Mouse (Mus musculus) liver, postnatal 0 days (tissue): ENCODE data around the gene Snx1. TPM values are rescaled to one million over a fixed set of nuclear protein-coding genes. Genes with fewer than 3 reads are reported as not detected.

Source experiments
- ATAC-seq: fragments of 200-750 bp; cut with Nextera tagmentation; 2 replicates; pipeline ENCODE4 v1.8.0; 2017; ENCODE audit warnings: mild to moderate bottlenecking, moderate library complexity
- DNase-seq: peaks from one replicate; pipeline ENCODE4 v3.0.0-alpha.2; 2016
- H3K27ac ChIP-seq: fragments of 300-500 bp; sonication (generic); 2 replicates; pipeline ENCODE4 v1.5.1; 2014; ENCODE audit warnings: antibody characterized with exemption, moderate library complexity, mild to moderate bottlenecking, low read depth
- H3K27me3 ChIP-seq: fragments of 300-500 bp; sonication (generic); 2 replicates; pipeline ENCODE4 v1.6.1; 2014; ENCODE audit warnings: low read length, control low read depth, mixed read lengths; ENCODE audit not compliant: insufficient read depth
- H3K36me3 ChIP-seq: fragments of 300-500 bp; sonication (generic); replicated peaks from 2 replicates; pipeline ENCODE4 v1.6.1; 2014; ENCODE audit warnings: mild to moderate bottlenecking, control low read depth, low read length, moderate library complexity, mixed read lengths; ENCODE audit not compliant: insufficient read depth
- H3K4me1 ChIP-seq: fragments of 300-500 bp; sonication (generic); 2 replicates; pipeline ENCODE4 v1.6.1; 2014; ENCODE audit warnings: antibody characterized with exemption, mild to moderate bottlenecking, control low read depth; ENCODE audit not compliant: insufficient read depth
- H3K4me2 ChIP-seq: fragments of 300-500 bp; sonication (generic); 2 replicates; pipeline ENCODE4 v1.6.1; 2014; ENCODE audit warnings: low read depth, mild to moderate bottlenecking, low read length, moderate library complexity, mixed read lengths
- H3K4me3 ChIP-seq: fragments of 300-500 bp; sonication (generic); 2 replicates; pipeline ENCODE4 v1.5.1; 2014; ENCODE audit warnings: low read depth, low read length
- H3K9ac ChIP-seq: fragments of 300-500 bp; sonication (generic); replicated peaks from 2 replicates; pipeline ENCODE4 v1.6.1; 2014; ENCODE audit warnings: mild to moderate bottlenecking, moderate library complexity
- H3K9me3 ChIP-seq: fragments of 300-500 bp; sonication (generic); 2 replicates; pipeline ENCODE4 v1.6.1; 2016; ENCODE audit warnings: mild to moderate bottlenecking, control low read depth, low read length, mixed read lengths
- CTCF ChIP-seq: sonication (generic); IDR thresholded peaks from 2 replicates; pipeline ENCODE4 v1.5.1; 2016; ENCODE audit warnings: antibody characterized with exemption, low read depth
- EP300 ChIP-seq: IDR thresholded peaks from 2 replicates; pipeline ENCODE4 v1.6.1; 2016; ENCODE audit warnings: antibody characterized with exemption, low read depth, mild to moderate bottlenecking
- WGBS: fragments of 180-500 bp; shearing (Covaris S2); extraction: QIAGEN DNeasy Blood & Tissue Kit; methylation state at CpG from one replicate; pipeline ENCODE4 v1.1.7; 2014; ENCODE audit not compliant: insufficient replicate concordance; 5-methylcytosine and 5-hydroxymethylcytosine counted together
- polyA plus RNA-seq: library from polyadenylated mRNA; unstranded; fragments of >200 nt; fragmentation: Nextera tagmentation; extraction: Ambion mirVana; gene quantifications from 2 replicates; pipeline ENCODE4 v1.2.1, GENCODE M21; 2015

Gene Snx1
- polyA plus RNA-seq, 1 experiment from 2014 or later: 34.5 TPM

- WGBS: 91% methylated on average over 11 of the region's 11 CpGs
- no peak overlapping the region for H3K27ac ChIP-seq
Observed at GRCm38 (mm10) chr9:66064316-66064715, 62.1 kb downstream of the Snx1 start.

GRCm38 (mm10) chr9:66063446-66063845 is 62.9 kb downstream of the Snx1 start:
- ATAC-seq (no peak), DNase-seq (no peak)
- Histone ChIP-seq H3K4me1 (peaks cover 16% of the 10 kb centered on the region), H3K4me2 (no peak overlapping the region), H3K9me3 (no peaks in the 10 kb centered on the region), H3K27ac (no peak overlapping the region), H3K36me3 (peaks cover 51% of the 10 kb centered on the region), H3K9ac (no peak overlapping the region), H3K4me3 (no peak overlapping the region), H3K27me3 (peaks cover 3% of the 10 kb centered on the region; the same call in 1 of the 2 replicates)
- WGBS: 87% methylated on average over 3 of the region's 3 CpGs
- TF ChIP-seq EP300: no peak
- no peak for TF ChIP-seq CTCF

More at GRCm38 (mm10) chr9:66064316-66064715, 62.1 kb downstream of the Snx1 start:
- ATAC-seq: no peak
- Histone ChIP-seq H3K27me3 (peaks cover 10% of the 10 kb centered on the region; the same call in 1 of the 2 replicates), H3K4me1 (peaks cover 13% of the 10 kb centered on the region), H3K4me3 (no peak overlapping the region), H3K4me2 (no peak overlapping the region), H3K9me3 (no peaks in the 10 kb centered on the region), H3K36me3 (peaks cover 51% of the 10 kb centered on the region), H3K9ac (no peak overlapping the region)
- no peak for DNase-seq
- TF ChIP-seq CTCF: no peak
- no peak for TF ChIP-seq EP300

GRCm38 (mm10) chr9:66061656-66062055 is 64.7 kb downstream of the Snx1 start:
- Histone ChIP-seq H3K27me3 (no peaks in the 10 kb centered on the region), H3K4me1 (peaks cover 16% of the 10 kb centered on the region), H3K36me3 (peaks cover 40% of the 10 kb centered on the region), H3K4me3 (peak overlapping the region; percentile 82; the same call in 1 of the 2 replicates), H3K9me3 (no peaks in the 10 kb centered on the region), H3K27ac (no peak overlapping the region), H3K4me2 (peak overlapping the region; percentile 74), H3K9ac (peak overlapping the region; percentile 84)
- ATAC-seq: no peak
- no peak for TF ChIP-seq EP300
- TF ChIP-seq CTCF: no peak
- WGBS: 77% methylated on average over 3 of the region's 3 CpGs
- DNase-seq: no peak

- ATAC-seq (no peak), DNase-seq (no peak)
- Histone ChIP-seq H3K4me2 (peak overlapping the region; percentile 74), H3K4me3 (peak overlapping the region; percentile 82), H3K9me3 (no peaks in the 10 kb centered on the region), H3K27me3 (no peaks in the 10 kb centered on the region), H3K27ac (peak overlapping the region; percentile 75), H3K4me1 (peaks cover 16% of the 10 kb centered on the region), H3K36me3 (peaks cover 33% of the 10 kb centered on the region), H3K9ac (peak overlapping the region; percentile 84)
- WGBS: 24% methylated on average over 4 of the region's 4 CpGs
- TF ChIP-seq EP300: no peak
- TF ChIP-seq CTCF: no peak
Observed at GRCm38 (mm10) chr9:66060986-66061385, 65.4 kb downstream of the Snx1 start.

GRCm38 (mm10) chr9:66060308-66060647 is 66.1 kb downstream of the Snx1 start:
- Histone ChIP-seq H3K4me3 (peak overlapping the region; percentile 82), H3K36me3 (peaks cover 26% of the 10 kb centered on the region), H3K4me2 (peak overlapping the region; percentile 74), H3K27ac (peak overlapping the region; percentile 75), H3K9me3 (no peaks in the 10 kb centered on the region), H3K4me1 (peaks cover 16% of the 10 kb centered on the region), H3K27me3 (no peaks in the 10 kb centered on the region), H3K9ac (peak overlapping the region; percentile 84)
- WGBS: under 1% methylated on average over 19 of the region's 20 CpGs
- TF ChIP-seq EP300 (no peak), CTCF (no peak)
- DNase-seq (no peak), ATAC-seq (peak; percentile 66)

- peak within 1 kb of the TSS; percentile 75 for H3K27ac ChIP-seq
- H3K36me3 ChIP-seq: peaks cover 22% of the 10 kb centered on the region
- peak within 1 kb of the TSS; percentile 84 for H3K9ac ChIP-seq
- no peaks in the 10 kb centered on the region for H3K9me3 ChIP-seq
- DNase-seq (peak; percentile 99), ATAC-seq (peak; percentile 98)
- peak within 1 kb of the TSS; percentile 83 for H3K4me2 ChIP-seq
- H3K4me1 ChIP-seq: peaks cover 16% of the 10 kb centered on the region
- 1% methylated on average over 41 of the region's 51 CpGs for WGBS
- H3K4me3 ChIP-seq: peak within 1 kb of the TSS; percentile 82
- no peaks in the 10 kb centered on the region for H3K27me3 ChIP-seq
- no peak for TF ChIP-seq EP300
- TF ChIP-seq CTCF: peak; percentile 45; the same call in 1 of the 2 replicates
Observed at GRCm38 (mm10) chr9:66059583-66060307, 66.6 kb downstream of the Snx1 start, which contains the start of gene Ppib. Gene Ppib, plus strand, starts transcription at chr9:66060222.
